Mouse (Mus musculus): ENCODE measurements around the gene Pmis2.

Gene Pmis2

GRCm38 (mm10) chr7:30625530-30626384, 45.6 kb downstream of the Pmis2 start, which contains the start of gene Cox6b1:
Cox6b1 (minus strand) TSS chr7:30626151.
- TF ChIP-seq CTCF (conservative IDR thresholded peaks at IDR 0.05; ENCODE audit: low read length), result no peak
- no peak for TF ChIP-seq NANOG (IDR thresholded peaks at IDR 0.05; ENCODE audit: borderline replicate concordance, low read length)
- no peak for TF ChIP-seq POU5F1 (IDR thresholded peaks at IDR 0.05; ENCODE audit: borderline replicate concordance, low read length)
- Histone ChIP-seq H3K4me1 (replicated peaks; ENCODE audit: low read depth, low read length) (peaks cover 55% of the 10 kb centered on the region), H3K27me3 (ENCODE audit: insufficient read depth, low read length) (no peaks in the 10 kb centered on the region), H3K4me3 (replicated peaks; ENCODE audit: low read length) (peak within 1 kb of the TSS; percentile 96), H3K9me3 (ENCODE audit: low read length) (no peaks in the 10 kb centered on the region), H3K36me3 (ENCODE audit: insufficient read depth, low read length) (peaks cover 39% of the 10 kb centered on the region)

All from E14TG2a.4 (cell line).